Mouse (Mus musculus) splenic B cell, adult 2 months (primary cell): Measurements from ENCODE around the gene 1600002K03Rik.

ENCODE experiments used
- DNase-seq: peaks from one replicate; pipeline ENCODE4 v3.0.0-alpha.2; 2011; ENCODE audit warnings: low read depth, low spot score
- H3K27me3 ChIP-seq: 2 replicates; pipeline ENCODE4 v1.6.1; 2012; ENCODE audit warnings: mild to moderate bottlenecking, low read length, moderate library complexity, mixed read lengths; ENCODE audit not compliant: control insufficient read depth, poor library complexity, insufficient read depth, severe bottlenecking
- H3K36me3 ChIP-seq: 2 replicates; pipeline ENCODE4 v1.6.1; 2012; ENCODE audit warnings: mild to moderate bottlenecking, low read length, moderate library complexity, mixed read lengths; ENCODE audit not compliant: control insufficient read depth, poor library complexity, insufficient read depth, severe bottlenecking

1600002K03Rik gene

GRCm38 (mm10) chr10:80147146-80147718 is 25.5 kb upstream of the 1600002K03Rik start:
- no peak for DNase-seq
- Histone ChIP-seq H3K27me3 (no peaks in the 10 kb centered on the region), H3K36me3 (peaks cover 5% of the 10 kb centered on the region)

- H3K36me3 ChIP-seq = peaks cover 6% of the 10 kb centered on the region
- peak; percentile 65 for DNase-seq
- H3K27me3 ChIP-seq = no peaks in the 10 kb centered on the region
Measured at GRCm38 (mm10) chr10:80147719-80148601, 24.8 kb upstream of the 1600002K03Rik start, which contains the start of gene Midn. TSS of gene Midn (plus strand) at chr10:80148272.

GRCm38 (mm10) chr10:80148610-80149290 is 24.0 kb upstream of the 1600002K03Rik start:
- H3K36me3 ChIP-seq = peaks cover 11% of the 10 kb centered on the region
- no peaks in the 10 kb centered on the region for H3K27me3 ChIP-seq
- DNase-seq = peak; percentile 92

- Histone ChIP-seq H3K27me3 (no peaks in the 10 kb centered on the region), H3K36me3 (peaks cover 17% of the 10 kb centered on the region)
- DNase-seq = peak; percentile 98
Measured at GRCm38 (mm10) chr10:80149291-80150225, 23.2 kb upstream of the 1600002K03Rik start.

- DNase-seq = peak; percentile 86
- Histone ChIP-seq H3K27me3 (no peaks in the 10 kb centered on the region), H3K36me3 (peaks cover 19% of the 10 kb centered on the region)
Measured at GRCm38 (mm10) chr10:80150226-80151210, 22.2 kb upstream of the 1600002K03Rik start.

DNA sequence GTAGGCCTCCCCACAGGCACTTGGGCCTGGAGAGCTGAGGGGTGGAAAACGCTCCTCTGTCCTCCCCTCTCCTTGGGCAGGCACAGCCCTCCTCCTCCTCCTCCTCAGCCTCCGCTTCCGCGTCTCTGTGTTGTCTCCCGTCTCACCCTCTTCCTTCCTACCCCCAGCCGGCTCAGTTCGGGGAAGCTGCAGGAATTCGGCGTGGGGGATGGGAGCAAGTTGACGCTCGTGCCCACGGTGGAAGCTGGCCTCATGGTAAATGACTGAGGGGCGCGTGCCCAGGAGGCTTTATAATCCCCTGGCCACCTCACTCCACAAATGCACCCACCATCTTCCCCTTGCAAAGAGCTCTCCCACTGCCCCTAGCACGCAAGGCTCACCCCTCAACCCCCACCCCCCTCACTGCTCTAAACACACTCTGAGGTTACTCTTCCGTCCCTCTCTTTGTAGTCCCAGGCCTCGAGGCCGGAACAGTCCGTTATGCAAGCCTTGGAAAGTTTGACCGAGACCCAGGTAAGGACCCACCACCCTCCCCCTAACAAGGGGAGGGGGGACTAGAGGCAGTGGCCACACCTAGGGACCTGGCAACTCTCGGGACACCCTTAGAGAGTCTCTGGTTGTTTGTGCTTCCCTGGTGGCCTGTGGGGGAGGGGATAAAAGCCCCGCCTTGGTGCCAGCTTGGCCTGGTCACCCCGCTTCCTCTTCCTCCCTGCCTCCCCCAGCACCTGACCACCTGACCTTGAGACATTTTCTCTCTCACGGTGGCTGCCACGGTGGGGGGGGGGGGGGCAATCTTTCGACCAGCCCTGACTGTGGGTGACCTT is 21.3 kb upstream of the 1600002K03Rik start:
- Histone ChIP-seq H3K36me3 (peaks cover 26% of the 10 kb centered on the region), H3K27me3 (no peaks in the 10 kb centered on the region)
- peak; percentile 63 for DNase-seq

- H3K27me3 ChIP-seq = no peaks in the 10 kb centered on the region
- DNase-seq = peak; percentile 51
- peaks cover 32% of the 10 kb centered on the region for H3K36me3 ChIP-seq
Measured at GRCm38 (mm10) chr10:80152071-80152872, 20.5 kb upstream of the 1600002K03Rik start.

DNA sequence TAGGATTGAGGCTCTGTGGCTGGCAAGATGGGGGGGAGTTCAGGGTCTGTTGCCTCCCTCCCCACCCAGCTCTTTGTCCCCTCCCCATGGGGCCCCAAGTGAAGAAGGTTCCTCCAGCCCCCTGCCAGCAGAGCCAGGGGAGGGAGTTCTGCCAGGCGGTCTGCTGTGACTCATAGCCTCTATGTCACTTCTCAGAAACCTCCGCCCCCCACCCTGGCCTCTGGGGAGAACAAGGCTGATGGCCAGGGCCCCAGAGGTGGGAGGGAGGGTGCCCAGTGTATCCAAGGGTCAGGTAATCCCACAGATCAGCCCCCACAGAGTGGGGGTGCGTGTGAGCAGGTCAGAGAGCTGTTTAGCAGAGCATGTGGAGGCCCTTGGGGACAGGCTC is 19.9 kb upstream of the 1600002K03Rik start:
- H3K27me3 ChIP-seq = no peaks in the 10 kb centered on the region
- peaks cover 32% of the 10 kb centered on the region for H3K36me3 ChIP-seq
- peak; percentile 56 for DNase-seq

GRCm38 (mm10) chr10:80153713-80154112 is 19.0 kb upstream of the 1600002K03Rik start:
- peaks cover 32% of the 10 kb centered on the region for H3K36me3 ChIP-seq
- DNase-seq = no peak
- H3K27me3 ChIP-seq = no peaks in the 10 kb centered on the region

DNA sequence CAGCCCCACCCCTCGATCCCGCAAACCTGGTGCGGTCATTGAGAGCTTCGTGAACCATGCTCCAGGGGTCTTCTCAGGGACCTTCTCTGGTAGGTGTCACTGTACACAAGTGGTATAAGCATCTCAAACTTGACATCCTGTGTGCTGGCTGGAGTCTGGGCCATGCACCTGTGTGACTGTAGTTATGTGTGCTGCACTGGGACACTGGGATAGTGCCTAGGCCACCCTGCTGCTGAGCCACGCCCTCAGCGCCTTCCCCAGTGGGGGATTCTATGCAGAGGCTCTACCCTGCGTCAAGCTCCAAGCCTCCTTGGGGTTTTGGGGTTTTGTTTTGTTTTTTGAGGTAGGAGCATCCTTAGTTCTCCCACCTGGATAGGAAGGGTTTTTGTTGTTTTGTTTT is 18.4 kb upstream of the 1600002K03Rik start:
- no peak for DNase-seq
- Histone ChIP-seq H3K36me3 (peaks cover 32% of the 10 kb centered on the region), H3K27me3 (no peaks in the 10 kb centered on the region)

- no peak for DNase-seq
- H3K27me3 ChIP-seq = no peaks in the 10 kb centered on the region
- peaks cover 32% of the 10 kb centered on the region for H3K36me3 ChIP-seq
Measured at GRCm38 (mm10) chr10:80155277-80155676, 17.5 kb upstream of the 1600002K03Rik start.
